Mouse (Mus musculus) cerebellum, adult 11 months (tissue): ENCODE measurements around the gene Hoxa11.

Source experiments
- DNase-seq: peaks from one replicate; pipeline ENCODE4 v3.0.0; 2022

Hoxa11 gene

GRCm38 (mm10) chr6:52264106-52264790 lies 18.6 kb upstream of the Hoxa11 start:
- DNase-seq = no peak

- no peak for DNase-seq
Measured at GRCm38 (mm10) chr6:52263321-52263585, 17.6 kb upstream of the Hoxa11 start.

GRCm38 (mm10) chr6:52262463-52263320 lies 17.1 kb upstream of the Hoxa11 start:
- no peak for DNase-seq

GRCm38 (mm10) chr6:52261751-52262462 lies 16.3 kb upstream of the Hoxa11 start:
- no peak for DNase-seq

GRCm38 (mm10) chr6:52260654-52261575 lies 15.3 kb upstream of the Hoxa11 start, which contains the start of gene Hoxa13:
Gene Hoxa13, minus strand, starts transcription at chr6:52260880.
- no peak for DNase-seq

GRCm38 (mm10) chr6:52259811-52260261 lies 14.2 kb upstream of the Hoxa11 start:
- no peak for DNase-seq

- no peak for DNase-seq
Measured at GRCm38 (mm10) chr6:52259081-52259790, 13.6 kb upstream of the Hoxa11 start.

- DNase-seq = peak; percentile 33
Measured at GRCm38 (mm10) chr6:52256956-52257355, 11.3 kb upstream of the Hoxa11 start.

- DNase-seq = no peak
Measured at GRCm38 (mm10) chr6:52253511-52254500, 8.2 kb upstream of the Hoxa11 start.

- no peak for DNase-seq
Measured at GRCm38 (mm10) chr6:52252775-52253376, 7.3 kb upstream of the Hoxa11 start.

GRCm38 (mm10) chr6:52252016-52252774 lies 6.6 kb upstream of the Hoxa11 start:
- DNase-seq = no peak

- no peak for DNase-seq
Measured at GRCm38 (mm10) chr6:52251177-52251879, 5.7 kb upstream of the Hoxa11 start.

GRCm38 (mm10) chr6:52249826-52250225 lies 4.2 kb upstream of the Hoxa11 start:
- no peak for DNase-seq

GRCm38 (mm10) chr6:52249415-52249738 lies 3.8 kb upstream of the Hoxa11 start:
- DNase-seq = no peak

GRCm38 (mm10) chr6:52248638-52249414 lies 3.2 kb upstream of the Hoxa11 start:
- no peak for DNase-seq

- no peak for DNase-seq
Measured at GRCm38 (mm10) chr6:52247766-52248637, 2.4 kb upstream of the Hoxa11 start.

- DNase-seq = no peak
Measured at GRCm38 (mm10) chr6:52246916-52247315, 1.3 kb upstream of the Hoxa11 start.
